Mouse (Mus musculus): Measurements from ENCODE around the gene Utp6.
A peak's percentile ranks its signal among the peaks of the same experiment; 100 is the strongest.

The Utp6 gene

DNA sequence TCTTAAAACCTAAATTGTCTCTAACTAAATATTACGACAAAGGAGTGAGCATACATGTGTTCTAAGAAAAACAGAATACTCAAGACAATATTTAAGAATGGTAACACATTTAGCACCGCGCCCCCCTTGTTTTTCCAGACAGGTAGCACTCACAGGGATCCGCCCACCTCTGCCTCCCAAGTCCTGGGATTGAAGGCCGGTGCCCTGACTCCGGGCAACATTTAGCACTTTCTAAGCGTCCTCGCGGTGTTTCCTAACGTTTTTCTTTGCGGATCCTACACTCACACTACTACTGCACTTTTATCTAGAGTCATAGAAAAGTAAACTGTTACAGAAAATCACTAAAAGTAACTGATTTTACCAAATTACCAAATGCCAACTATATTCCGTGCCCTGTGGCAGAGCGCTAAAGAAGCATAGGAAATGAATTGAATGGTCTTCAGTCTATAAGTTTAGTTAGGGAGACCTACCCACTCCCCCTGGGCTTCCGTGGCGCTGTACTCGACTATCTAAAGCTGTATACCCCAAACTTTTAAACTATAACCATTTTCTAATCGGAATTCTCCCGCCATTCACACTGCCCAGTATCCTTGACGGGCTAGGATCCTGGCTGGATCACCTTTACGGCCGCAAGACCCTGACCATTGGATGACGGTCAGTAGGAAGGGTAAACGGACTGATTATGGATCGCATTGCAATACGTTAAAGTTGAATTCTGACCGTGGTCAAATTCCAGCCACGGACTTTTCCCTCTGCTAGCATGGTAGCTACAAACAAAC is 655 bp downstream of the Utp6 start:
- DNase-seq (ENCODE audit: low read depth, low spot score) = no peak

DNA sequence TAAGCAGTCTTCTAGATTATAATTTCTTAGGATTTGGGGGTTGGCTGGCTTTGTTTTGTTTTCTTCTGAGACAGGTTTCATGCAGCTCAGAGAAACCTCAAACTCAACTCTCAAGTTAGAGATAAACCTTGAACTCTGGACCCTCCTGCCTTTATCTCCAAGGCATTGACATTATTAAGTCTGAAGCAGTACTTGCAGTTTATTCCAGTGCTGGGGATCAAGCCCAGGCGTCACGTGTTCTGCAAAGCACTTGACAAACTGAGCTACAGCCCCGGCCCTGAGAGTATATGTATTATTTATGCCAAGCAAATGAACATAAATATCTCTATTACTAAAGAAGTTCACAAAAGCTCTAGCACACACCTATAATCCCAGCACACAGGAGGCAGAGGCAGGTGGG is 14.9 kb downstream of the Utp6 start:
- no peak for DNase-seq (ENCODE audit: low read depth, low spot score)

DNA sequence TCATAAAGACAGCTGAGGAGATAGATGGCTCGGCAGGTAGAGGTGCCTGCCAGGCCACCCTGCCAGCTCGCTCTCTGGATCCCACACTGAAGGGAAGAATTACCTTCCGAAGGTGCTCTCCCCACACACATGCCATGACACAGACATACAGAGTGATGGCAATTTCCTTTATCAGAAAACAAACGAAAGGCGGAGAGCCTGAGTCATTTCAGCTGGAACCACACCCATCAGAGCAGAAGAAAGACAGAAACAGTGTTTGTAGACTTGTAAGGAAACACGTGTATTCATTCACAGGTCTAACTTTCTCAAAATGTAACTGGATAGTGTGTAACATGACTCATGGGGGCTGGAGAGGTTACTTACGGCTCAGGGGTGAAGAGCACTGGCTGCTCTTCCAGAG is 18.6 kb downstream of the Utp6 start:
- DNase-seq (ENCODE audit: low read depth, low spot score) = no peak

DNA sequence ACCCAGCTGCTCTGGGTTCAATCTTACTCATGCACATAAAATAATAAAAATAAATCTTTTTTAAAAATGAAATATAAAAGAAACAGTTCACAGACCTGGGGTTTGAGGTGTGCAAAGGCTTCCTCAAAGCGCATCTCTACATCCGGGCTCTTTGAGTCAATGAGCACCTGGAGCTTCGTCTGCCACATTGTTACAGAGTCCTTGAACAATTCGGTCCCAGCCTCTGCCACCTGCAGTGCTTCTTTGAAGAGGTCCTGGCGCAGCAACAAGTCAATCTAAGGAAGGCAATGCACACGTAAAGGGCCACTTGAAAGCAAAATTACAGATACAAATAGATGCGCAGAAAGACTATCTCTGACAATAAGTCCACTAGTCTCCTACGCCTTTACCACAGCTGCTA is 19.1 kb downstream of the Utp6 start:
- DNase-seq (ENCODE audit: low read depth, low spot score) = no peak

DNA sequence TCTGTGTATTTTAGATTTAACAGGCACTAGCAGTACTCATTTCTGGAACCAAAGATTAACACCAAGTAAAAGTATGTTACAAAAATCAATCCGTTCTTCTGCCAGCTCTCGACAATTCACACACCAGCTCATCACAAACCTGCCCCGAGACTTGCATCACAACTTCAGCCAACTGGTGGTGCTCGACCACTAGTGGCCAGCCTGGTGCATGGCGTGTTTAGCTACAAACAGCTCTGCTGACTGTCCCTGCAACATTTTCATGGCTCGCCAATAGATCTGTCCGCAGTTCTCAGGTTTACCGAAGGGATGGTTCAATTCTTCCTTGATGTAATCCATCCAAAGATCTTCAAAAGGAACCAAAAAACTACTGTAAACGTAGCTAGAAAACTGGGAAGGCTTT is 26.4 kb downstream of the Utp6 start:
- DNase-seq (ENCODE audit: low read depth, low spot score) = no peak

DNA sequence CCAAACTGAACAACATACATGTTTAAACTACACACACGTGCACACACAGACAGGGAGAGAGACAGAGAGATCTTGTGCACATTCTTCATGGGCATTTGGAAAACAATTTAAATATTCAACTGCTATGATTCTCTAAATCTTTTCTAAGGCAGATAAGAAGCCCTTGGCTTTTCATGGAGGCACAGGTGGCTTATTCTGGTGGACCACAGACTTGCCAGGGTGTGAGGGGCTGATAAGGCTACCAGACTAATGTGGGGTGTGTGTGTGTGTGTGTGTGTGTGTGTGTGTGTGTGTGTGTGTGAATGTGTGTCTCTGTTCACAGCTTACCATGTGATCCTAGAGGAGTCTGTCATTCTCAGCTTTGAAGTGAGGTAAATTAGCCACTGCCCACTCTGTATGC is 39.4 kb downstream of the Utp6 start:
- DNase-seq (ENCODE audit: low read depth, low spot score) = no peak

DNA sequence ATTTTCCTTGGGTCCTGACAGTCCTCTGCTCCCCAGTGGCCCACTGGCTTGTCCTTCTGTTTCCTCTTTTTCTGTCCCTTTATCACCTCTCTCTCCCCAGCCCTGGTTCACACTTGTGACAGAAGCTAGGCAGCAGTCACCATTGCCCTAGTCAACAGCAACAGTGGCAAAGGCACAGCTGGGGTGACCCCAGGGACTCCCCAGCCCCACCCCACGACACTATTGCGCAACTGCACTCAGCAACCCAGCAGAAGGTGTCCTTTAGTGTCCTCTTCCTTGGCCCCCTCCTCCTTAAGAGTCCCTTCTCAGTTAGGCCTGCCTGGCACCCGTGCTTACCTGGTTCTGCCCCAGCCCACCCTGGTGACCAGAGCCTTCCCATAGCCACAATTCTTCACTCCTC is 40.0 kb downstream of the Utp6 start:
- no peak for DNase-seq (ENCODE audit: low read depth, low spot score)

DNA sequence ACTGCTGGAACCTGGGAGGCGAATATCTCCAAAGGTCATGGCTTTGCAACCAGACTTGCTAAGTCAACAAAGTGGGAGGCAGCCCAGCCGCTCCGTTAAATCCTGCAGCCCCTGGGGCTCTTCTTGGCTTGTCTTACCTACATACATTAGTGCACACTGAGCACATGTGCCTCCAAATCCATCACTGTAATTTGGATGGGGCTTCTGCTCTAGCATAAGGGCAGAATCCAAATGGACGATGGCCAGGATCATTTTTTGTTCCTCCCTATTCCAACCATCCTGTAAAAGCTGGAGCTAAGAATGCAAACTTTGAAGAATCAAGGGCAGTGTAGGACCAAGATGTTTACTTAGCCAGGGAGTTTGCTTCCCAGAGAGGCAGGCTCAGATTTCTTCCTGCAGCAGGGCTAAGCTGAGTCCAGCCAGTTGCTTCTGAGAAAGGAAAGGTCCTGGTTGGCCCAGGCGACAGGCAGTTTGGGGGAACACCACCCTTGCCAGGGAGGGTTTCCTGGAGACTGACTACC is 41.6 kb downstream of the Utp6 start:
- DNase-seq (ENCODE audit: low read depth, low spot score) = no peak

DNA sequence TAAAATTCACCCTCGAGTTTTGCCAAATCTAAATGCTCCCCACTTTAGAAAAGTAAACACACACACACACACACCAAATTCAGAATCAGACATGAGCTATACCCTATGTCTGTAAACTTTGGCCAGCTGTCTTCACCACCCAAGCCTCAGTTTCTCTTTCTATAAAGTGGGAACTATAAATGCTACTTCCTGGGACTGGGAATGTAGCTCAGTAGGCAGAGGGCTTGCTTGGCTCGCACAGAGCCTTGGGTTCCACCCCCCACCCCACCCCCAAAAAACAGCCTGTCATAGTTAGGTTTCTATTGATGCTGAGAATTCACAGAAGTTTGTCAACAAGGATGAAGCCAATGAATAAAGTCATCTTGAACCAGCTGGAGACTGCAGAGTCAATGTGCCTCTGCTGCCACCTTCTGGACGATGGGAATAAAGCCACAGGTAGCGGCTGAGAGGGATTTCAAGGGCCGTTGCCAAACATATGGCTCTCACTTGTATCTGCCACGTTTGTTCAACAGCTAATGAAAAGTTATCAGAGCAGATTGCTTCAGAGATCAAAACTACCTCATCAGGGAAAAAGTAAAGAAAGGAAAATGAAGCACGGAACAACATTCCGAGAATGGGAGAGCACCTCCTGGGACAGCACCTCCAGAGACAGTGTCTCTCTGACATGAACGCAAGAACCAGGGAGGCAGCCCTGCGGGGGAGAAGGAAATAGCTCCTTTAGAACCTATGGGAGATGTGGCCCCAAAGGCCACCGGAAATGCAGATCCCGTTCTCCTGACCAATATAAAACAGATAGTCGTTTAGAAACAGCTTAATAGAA is 42.3 kb downstream of the Utp6 start:
- peak; percentile 38 for DNase-seq (ENCODE audit: low read depth, low spot score)

DNA sequence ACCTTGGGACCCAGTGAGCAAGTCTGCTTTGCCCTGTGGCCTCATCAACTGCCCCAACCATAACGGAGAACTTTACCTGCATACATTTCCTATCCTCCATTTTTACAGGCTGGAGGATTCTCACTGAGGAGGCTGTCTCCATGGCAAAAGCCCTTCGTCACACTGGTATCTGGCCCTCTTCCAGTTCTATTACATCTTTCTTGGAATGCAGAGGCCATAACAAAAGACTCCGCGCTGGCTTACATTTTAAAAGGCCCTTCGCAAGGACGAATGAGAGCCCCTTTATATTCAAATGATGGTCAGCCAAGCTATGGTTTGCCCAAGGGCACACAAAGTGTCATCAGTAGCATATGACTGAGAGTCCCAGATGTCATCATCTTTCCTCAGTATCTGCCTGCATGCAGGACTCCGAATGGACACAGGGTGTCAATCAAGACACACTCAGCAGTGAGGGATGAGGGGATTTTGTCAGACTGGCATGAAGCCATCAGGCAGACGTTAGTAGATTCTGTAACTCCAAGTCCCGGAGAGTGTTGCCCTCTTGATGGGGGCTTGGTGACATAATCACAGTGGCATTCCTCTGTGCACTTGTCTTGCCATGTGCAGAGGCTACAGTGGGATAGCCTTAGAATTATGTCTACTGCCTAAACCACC is 46.4 kb downstream of the Utp6 start:
- DNase-seq (ENCODE audit: low read depth, low spot score) = no peak

DNA sequence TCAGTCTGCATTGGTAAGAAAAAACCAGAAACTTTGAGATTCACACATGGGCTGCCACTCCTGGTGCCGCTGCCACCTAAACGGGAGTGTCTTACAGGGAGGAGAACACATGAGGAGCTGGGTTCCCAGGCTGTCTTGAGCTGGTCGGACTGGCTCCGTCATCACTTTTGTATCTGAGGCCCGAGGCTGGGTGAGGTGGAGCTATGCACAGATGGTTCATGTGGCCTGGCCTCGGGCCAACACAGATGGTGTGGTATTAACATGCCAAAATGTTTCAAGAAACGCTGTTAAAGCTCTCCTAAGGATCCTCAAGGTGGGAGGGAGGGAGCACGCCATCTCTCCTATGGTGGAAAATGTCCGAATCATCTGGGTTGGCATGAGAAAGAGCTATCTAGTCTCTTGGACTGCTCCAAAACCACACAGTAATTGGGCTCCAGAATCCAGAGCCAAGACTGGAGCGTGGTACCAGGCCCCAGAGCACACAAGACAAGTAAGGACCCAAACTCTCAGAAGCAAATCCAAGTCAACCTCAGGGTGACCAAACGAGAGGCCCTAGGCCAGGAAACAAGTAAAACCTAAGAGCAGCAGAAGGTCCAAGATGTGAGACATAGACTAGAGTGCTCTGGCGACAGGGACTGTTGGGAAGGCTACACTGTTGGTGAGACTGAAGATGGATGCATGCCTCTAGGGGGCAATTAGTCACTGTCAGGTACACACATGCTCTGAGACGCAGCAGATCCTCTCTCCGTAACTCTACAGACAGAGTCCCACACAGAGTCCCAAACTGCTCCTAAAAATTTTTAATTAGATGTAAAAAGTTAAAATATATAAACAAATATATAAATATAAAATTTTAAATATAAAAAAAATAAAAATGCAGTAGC is 53.3 kb downstream of the Utp6 start:
- DNase-seq (ENCODE audit: low read depth, low spot score) = no peak

DNA sequence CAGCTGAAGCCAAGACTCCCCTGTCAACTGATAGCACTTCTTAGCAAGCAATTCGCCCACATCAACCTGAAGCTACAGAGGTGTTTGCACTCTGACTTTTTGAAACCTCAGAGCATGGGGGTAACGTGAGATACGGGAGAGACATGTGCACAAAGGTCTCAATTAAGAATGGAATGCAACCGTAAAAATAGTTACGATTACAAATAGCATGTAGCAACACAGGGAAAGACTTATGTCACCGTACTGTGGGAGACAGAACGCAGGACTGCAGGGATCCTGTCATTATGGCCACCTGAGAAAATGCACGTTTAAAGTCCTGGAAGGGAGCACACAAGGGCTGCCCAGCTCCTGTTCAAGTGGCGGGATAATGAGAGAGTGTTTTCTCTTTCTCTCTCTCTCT is 55.3 kb downstream of the Utp6 start:
- DNase-seq (ENCODE audit: low read depth, low spot score) = no peak

DNA sequence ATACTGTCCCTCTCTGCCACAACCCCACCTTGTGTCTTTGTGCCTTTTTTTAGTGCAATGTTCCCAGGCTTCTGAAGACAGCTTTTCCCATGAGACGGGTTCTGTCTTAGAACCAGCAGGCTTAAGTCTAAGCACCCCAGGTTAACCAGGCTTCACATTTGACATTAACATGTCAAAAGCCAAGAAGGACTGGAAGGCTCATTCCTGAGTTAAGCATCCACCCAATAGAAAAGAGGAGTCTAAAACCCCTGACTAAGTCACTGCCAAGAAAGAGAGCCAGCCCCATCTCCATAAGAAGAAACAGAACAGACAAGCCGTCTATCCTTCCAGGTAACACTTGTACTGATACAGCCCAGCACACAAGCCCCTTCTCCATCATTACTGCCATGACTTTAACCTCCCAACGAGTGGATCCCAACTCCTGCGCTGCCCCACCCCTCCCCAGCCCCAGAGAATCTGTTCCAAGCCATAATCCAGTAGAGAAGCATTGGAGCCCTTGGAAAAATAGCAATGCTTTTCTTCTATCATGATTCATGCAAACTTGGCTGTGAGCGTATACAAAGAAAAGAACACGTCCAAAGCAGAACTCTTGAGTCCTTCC is 59.2 kb downstream of the Utp6 start:
- DNase-seq (ENCODE audit: low read depth, low spot score) = no peak

DNA sequence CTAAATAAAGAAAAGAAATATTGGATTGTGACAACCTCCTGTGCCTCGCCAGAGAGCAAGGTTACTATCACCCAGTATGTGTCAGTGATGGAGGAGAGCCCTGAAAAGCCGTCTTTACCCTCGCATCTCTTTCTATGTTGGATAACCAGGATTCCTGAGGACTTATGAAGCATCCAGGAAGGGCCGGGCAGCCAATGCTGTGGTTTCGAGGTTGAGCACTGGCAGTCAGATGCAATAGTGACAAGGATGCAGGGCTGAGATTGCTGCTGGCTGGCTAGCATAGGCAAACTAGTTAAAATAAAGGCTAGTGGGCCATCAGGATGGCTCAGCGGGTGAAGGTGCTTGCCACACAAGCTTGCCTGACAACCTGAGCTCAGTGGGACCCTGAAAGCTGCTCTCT is 61.0 kb downstream of the Utp6 start:
- no peak for DNase-seq (ENCODE audit: low read depth, low spot score)

DNA sequence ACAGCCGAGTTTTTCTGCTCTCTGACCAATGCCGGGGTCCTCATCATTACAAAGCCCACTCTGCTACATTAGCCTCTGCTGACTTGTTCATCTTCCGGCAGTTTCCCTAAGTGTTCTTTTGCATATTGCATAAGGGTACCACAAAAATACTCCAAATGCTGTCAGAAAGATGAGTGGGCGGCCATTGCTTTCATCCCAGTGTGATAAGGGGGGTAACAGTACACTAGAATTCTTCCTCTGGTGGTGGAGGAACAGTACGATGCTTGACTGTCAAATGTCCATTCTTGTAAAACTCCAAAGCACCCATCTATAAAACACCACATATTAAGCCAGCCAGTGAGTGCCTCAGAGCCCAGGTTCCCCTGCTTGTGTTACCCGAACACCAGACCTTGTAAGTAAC is 69.9 kb downstream of the Utp6 start:
- DNase-seq (ENCODE audit: low read depth, low spot score) = no peak

DNA sequence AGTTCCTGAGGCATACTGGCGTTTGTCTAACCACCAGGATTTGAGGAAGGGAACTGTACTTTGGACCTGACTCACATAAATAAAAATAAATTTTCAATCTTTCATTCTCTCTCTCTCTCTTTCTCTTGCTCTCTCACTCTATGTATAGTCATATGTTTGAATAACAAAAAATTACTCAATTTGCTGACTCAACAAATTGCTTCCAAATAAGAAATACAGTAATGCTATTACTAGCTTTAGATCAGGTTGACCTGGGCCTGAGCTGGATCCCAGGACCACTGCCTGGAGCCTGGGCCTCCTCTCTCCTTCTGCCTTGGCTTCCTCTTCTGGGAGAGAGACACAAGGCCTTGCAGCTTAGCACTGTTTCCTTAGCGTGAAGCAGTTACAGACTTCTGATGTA is 71.4 kb downstream of the Utp6 start:
- no peak for DNase-seq (ENCODE audit: low read depth, low spot score)

DNA sequence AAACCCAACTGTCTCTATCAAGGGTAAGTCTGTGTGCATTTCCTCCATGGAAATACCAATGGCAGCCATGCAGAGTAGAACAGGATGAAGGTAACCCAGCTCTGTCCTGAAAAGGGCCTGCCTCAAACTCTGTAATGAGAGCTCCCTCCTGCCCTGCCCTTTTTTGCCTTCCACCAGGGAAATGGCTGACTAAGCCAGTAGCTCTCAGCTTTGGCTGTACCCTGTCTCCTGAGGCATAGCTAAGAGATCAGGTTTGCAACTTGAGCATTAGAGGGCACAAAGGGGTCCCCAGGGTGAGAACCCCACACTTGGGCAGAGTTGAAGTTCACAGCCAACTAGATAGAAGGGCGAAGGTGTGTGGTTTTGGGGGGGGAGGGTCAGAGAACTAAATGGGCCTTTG is 75.2 kb downstream of the Utp6 start:
- no peak for DNase-seq (ENCODE audit: low read depth, low spot score)

DNA sequence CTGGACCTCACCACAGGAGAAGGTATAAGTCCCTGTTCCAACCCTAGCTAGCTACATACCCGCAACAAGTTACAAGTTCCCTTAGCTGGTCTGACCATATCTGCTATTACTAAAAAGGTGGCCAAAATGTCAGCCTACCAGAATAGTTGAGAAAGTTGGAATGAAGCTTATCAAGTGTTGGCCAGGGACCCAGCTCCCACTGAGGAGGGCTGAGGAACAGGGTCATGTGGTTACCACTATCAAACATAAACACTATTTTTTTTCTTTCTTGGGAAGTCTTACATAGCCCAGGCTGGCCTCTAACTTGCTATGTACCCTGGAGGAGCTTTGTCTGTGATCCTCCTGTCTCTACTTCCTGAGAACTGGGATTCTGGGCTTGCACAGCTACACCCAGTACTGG is 75.8 kb downstream of the Utp6 start:
- DNase-seq (ENCODE audit: low read depth, low spot score) = no peak

DNA sequence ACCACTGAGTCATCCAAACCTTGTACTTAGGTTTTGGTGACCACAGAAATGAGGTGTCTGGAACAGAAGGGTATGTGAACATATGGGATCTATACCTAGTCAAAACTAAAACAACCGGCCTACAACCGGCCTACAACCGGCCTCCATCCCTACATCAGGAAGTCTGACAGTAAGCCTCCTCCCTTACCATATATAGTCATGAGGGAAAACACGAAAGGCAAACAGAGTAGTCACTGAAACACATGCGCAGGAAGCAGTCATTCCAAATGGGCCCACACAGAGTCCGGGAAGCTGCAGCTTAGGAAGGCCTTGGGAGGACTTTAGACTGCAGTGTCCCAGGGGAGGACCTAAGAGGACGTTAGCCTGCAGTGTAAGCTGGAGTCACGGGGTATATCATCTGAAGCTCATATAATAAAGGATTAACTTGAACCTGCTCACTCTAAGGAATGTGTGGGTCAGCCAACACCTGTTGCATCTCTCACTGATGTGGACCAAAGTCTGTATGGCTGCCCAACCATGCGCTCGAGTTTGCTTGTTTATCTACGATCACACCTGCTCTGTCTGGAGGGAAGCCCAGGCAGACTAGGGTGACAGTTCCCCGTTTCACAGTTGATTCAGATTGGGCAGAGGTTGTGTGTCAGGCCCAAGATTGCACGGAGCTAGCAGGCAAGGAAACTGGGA is 76.3 kb downstream of the Utp6 start:
- no peak for DNase-seq (ENCODE audit: low read depth, low spot score)

DNA sequence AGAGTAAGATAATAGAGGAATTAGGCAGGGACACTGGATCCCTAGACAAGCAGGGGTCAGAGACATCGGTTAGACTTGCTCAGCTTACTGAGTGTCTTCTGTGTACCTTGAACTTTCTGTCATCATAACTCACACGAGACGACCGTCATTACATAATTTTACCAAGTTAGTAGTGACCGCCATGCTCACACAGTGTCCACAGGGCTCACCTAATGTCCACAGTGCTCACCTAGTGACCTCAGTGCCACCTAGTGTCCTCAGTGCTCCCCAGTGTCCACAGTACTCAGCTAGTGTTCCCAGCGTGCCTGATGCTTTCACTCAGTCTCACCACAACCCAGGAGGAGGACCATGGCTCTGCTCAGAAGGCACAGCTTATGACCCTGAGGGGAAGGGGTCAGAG is 77.4 kb downstream of the Utp6 start:
- DNase-seq (ENCODE audit: low read depth, low spot score) = no peak

All from c-Kit-negative CD71-positive TER-119-positive erythroid progenitor cells, embryonic 14.5 days (primary cell).